Mouse (Mus musculus): ENCODE results near the gene Olfr1056. TPM values are rescaled to one million over a fixed set of nuclear protein-coding genes. Genes with fewer than 3 reads are reported as not detected.
"Not testable (repeated sequence)": the region's sequence is repeated elsewhere in the genome, so short reads cannot be mapped to it uniquely, and the experiment has no call there.

Olfr1056 gene
- total RNA-seq (2021) = not detected

GRCm38 (mm10) chr2:86362369-86362768 is at the start of gene Olfr1056:
TSS of gene Olfr1056 (minus strand) at chr2:86362469.
- no peak for DNase-seq
- intact Hi-C loops (cut with DNase I) = no loop called here

GRCm38 (mm10) chr2:86395114-86395513 is 32.8 kb upstream of the Olfr1056 start:
- DNase-seq = no peak
- intact Hi-C loops (cut with DNase I) = no loop called here

GRCm38 (mm10) chr2:86388461-86388860 is 26.2 kb upstream of the Olfr1056 start, which contains the start of gene Olfr1058:
TSS of gene Olfr1058 (minus strand) at chr2:86388561.
- intact Hi-C loops (cut with DNase I); DNase-seq: not testable (repeated sequence)

GRCm38 (mm10) chr2:86378293-86378692 is 16.0 kb upstream of the Olfr1056 start, which contains the start of gene Olfr1057:
TSS of gene Olfr1057 (minus strand) at chr2:86378393.
- DNase-seq = no peak

GRCm38 (mm10) chr2:86366342-86366741 is 4.1 kb upstream of the Olfr1056 start:
- intact Hi-C loops (cut with DNase I); DNase-seq: not testable (repeated sequence)

More at GRCm38 (mm10) chr2:86378293-86378692, 16.0 kb upstream of the Olfr1056 start, which contains the start of gene Olfr1057:
- intact Hi-C loops (cut with DNase I) = no loop called here

GRCm38 (mm10) chr2:86351751-86352150 is 10.5 kb downstream of the Olfr1056 start:
- DNase-seq; intact Hi-C loops (cut with DNase I): not testable (repeated sequence)

GRCm38 (mm10) chr2:86350184-86350583 is 12.1 kb downstream of the Olfr1056 start, which contains the start of gene Olfr1055:
TSS of gene Olfr1055 (minus strand) at chr2:86350284.
- intact Hi-C loops (cut with DNase I) = no loop called here

GRCm38 (mm10) chr2:86335333-86335732 is 26.9 kb downstream of the Olfr1056 start, which contains the start of gene Olfr1054:
TSS of gene Olfr1054 (minus strand) at chr2:86335433.
- intact Hi-C loops (cut with DNase I) = no loop called here
- DNase-seq = no peak

More at GRCm38 (mm10) chr2:86350184-86350583, 12.1 kb downstream of the Olfr1056 start, which contains the start of gene Olfr1055:
- DNase-seq = no peak

GRCm38 (mm10) chr2:86315184-86315583 is 47.1 kb downstream of the Olfr1056 start, which contains the start of gene Olfr1053:
TSS of gene Olfr1053 (minus strand) at chr2:86315284.
- no peak for DNase-seq
- intact Hi-C loops (cut with DNase I) = no loop called here

Other genes with a start within 250 kb of the Olfr1056 start
- not detected for gene Olfr1039, start 226.5 kb downstream of the Olfr1056 start, total RNA-seq (2021)
- gene Olfr1040, start 215.7 kb downstream of the Olfr1056 start, total RNA-seq (2021) = not detected
- not detected for gene Olfr1042, start 200.6 kb downstream of the Olfr1056 start, total RNA-seq (2021)
- gene Olfr1043, start 194.9 kb downstream of the Olfr1056 start, total RNA-seq (2021) = not detected
- not detected for gene Olfr1044, start 184.6 kb downstream of the Olfr1056 start, total RNA-seq (2021)
- not detected for gene Olfr52, start 176.8 kb downstream of the Olfr1056 start, total RNA-seq (2021)
- gene Olfr1045, start 159.5 kb downstream of the Olfr1056 start, total RNA-seq (2021) = not detected
- not detected for gene Olfr1046, start 143.2 kb downstream of the Olfr1056 start, total RNA-seq (2021)
- gene Olfr1047, start 131.1 kb downstream of the Olfr1056 start, total RNA-seq (2021) = not detected
- not detected for gene Olfr1048, start 122.2 kb downstream of the Olfr1056 start, total RNA-seq (2021)
- not detected for gene Olfr1049, start 104.1 kb downstream of the Olfr1056 start, total RNA-seq (2021)
- gene Olfr1051, start 83.4 kb downstream of the Olfr1056 start, total RNA-seq (2021) = not detected
- gene Olfr1052, start 70.0 kb downstream of the Olfr1056 start, total RNA-seq (2021) = not detected
- gene Olfr1053, start 47.2 kb downstream of the Olfr1056 start, total RNA-seq (2021) = not detected
- not detected for gene Olfr1054, start 27.0 kb downstream of the Olfr1056 start, total RNA-seq (2021)
- gene Olfr1055, start 12.2 kb downstream of the Olfr1056 start, total RNA-seq (2021) = not detected
- gene Olfr1057, start 15.9 kb upstream of the Olfr1056 start, total RNA-seq (2021) = not detected
- gene Olfr1058, start 26.1 kb upstream of the Olfr1056 start, total RNA-seq (2021) = not detected
- not detected for gene Olfr1061, start 51.6 kb upstream of the Olfr1056 start, total RNA-seq (2021)
- not detected for gene Olfr1062, start 64.3 kb upstream of the Olfr1056 start, total RNA-seq (2021)
- not detected for gene Olfr1065, start 88.1 kb upstream of the Olfr1056 start, total RNA-seq (2021)
- gene Olfr1066, start 93.8 kb upstream of the Olfr1056 start, total RNA-seq (2021) = not detected
- not detected for gene Olfr228, start 124.9 kb upstream of the Olfr1056 start, total RNA-seq (2021)
- not detected for gene Olfr1076, start 146.0 kb upstream of the Olfr1056 start, total RNA-seq (2021)
- not detected for gene Olfr1079, start 180.0 kb upstream of the Olfr1056 start, total RNA-seq (2021)
- not detected for gene Olfr1080, start 195.8 kb upstream of the Olfr1056 start, total RNA-seq (2021)
- gene Olfr1082, start 236.5 kb upstream of the Olfr1056 start, total RNA-seq (2021) = not detected

Measured in heart, postnatal 36 days (tissue).